Mouse (Mus musculus): ENCODE data around the gene Tmem40.

DNA sequence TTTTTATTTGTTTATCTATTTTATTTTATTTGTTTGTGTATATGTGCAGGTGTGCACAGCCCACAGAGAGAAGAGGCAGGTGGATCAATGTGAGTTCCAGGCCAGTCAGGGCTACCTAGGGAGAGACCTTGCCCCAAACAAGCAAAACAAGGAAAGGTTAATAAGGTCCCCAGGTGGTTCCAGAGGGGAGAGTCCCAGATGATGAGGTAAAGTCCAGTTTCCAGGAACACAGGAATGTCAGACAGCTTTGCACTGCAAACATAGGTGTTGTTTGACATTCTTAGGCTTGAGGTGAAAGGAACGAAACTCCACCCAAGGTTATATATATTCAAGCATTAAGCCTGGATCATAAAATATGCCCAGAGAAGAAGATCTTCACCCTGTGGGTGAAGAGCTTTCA lies 61.4 kb downstream of the Tmem40 start:
- TF ChIP-seq POLR2A (IDR thresholded peaks at IDR 0.05; ENCODE audit: control insufficient read depth, low read depth, low read length) (no peak), CTCF (IDR thresholded peaks at IDR 0.05; ENCODE audit: control insufficient read depth, insufficient read depth, insufficient replicate concordance, low read depth, low read length) (no peak)
